Mouse (Mus musculus): ENCODE measurements at regions not wholly inside any gene's neighbourhood (a gene's known extent, or its start where the extent isn't known, plus 50 kb on each side); places are given as distances from the start of the nearest gene placed in this dataset.

DNA sequence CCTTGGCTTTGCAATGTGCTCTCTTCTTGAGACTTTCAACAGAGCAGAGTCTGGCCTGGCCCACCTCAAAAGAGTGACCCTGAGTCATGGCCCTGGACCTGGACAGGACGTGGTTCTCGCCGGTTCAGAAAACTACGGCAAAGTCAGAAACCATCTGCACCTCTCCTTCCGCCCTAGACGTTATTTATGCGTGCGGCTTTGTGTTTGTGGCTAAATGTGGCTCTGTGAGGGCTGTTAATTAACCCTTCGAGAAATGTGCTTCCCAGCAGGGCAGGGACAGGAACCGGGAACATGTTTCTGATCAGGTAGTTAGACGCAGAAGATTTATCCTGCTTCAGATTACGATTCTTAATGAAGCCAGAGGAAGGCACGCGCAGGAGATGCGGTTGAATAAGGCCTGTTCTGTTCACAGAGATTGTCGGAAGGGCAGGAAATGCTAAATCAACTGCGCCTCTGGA, 137.6 kb upstream of the Haao start:
- Histone ChIP-seq H3K4me1 (replicated peaks; ENCODE audit: control insufficient read depth, insufficient read depth, low read length) (peaks cover 86% of the 10 kb centered on the region), H3K27ac (ENCODE audit: low read length) (peak overlapping the region; percentile 99), H3K9ac (ENCODE audit: low read length) (peak overlapping the region; percentile 27; the same call in 1 of the 2 replicates), H3K27me3 (ENCODE audit: control insufficient read depth, insufficient read depth, low read depth, low read length) (no peaks in the 10 kb centered on the region), H3K4me3 (ENCODE audit: low read length) (no peak overlapping the region), H3K4me2 (ENCODE audit: low read depth, low read length) (no peak overlapping the region), H3K36me3 (ENCODE audit: control insufficient read depth, insufficient read depth, low read length) (no peaks in the 10 kb centered on the region), H3K9me3 (ENCODE audit: control insufficient read depth, low read length) (no peaks in the 10 kb centered on the region)
- ATAC-seq (ENCODE audit: low read depth): no peak
- WGBS: 63% methylated on average over 17 of the region's 17 CpGs

GRCm38 (mm10) chr17:83983837-83984388, 136.2 kb upstream of the Haao start:
- ATAC-seq (ENCODE audit: low read depth): peak; percentile 12
- no peak overlapping the region for H3K4me2 ChIP-seq (ENCODE audit: low read depth, low read length)
- 79% methylated on average over 9 of the region's 9 CpGs for WGBS
- H3K9me3 ChIP-seq (ENCODE audit: control insufficient read depth, low read length): no peaks in the 10 kb centered on the region
- no peak overlapping the region for H3K4me3 ChIP-seq (ENCODE audit: low read length)
- H3K27me3 ChIP-seq (ENCODE audit: control insufficient read depth, insufficient read depth, low read depth, low read length): no peaks in the 10 kb centered on the region
- H3K36me3 ChIP-seq (ENCODE audit: control insufficient read depth, insufficient read depth, low read length): no peaks in the 10 kb centered on the region
- peak overlapping the region; percentile 99 for H3K27ac ChIP-seq (ENCODE audit: low read length)
- H3K9ac ChIP-seq (ENCODE audit: low read length): 0 out of 2 replicates have a peak overlapping the region, but pooled peaks have one; percentile 9
- peaks cover 84% of the 10 kb centered on the region for H3K4me1 ChIP-seq (replicated peaks; ENCODE audit: control insufficient read depth, insufficient read depth, low read length)

DNA sequence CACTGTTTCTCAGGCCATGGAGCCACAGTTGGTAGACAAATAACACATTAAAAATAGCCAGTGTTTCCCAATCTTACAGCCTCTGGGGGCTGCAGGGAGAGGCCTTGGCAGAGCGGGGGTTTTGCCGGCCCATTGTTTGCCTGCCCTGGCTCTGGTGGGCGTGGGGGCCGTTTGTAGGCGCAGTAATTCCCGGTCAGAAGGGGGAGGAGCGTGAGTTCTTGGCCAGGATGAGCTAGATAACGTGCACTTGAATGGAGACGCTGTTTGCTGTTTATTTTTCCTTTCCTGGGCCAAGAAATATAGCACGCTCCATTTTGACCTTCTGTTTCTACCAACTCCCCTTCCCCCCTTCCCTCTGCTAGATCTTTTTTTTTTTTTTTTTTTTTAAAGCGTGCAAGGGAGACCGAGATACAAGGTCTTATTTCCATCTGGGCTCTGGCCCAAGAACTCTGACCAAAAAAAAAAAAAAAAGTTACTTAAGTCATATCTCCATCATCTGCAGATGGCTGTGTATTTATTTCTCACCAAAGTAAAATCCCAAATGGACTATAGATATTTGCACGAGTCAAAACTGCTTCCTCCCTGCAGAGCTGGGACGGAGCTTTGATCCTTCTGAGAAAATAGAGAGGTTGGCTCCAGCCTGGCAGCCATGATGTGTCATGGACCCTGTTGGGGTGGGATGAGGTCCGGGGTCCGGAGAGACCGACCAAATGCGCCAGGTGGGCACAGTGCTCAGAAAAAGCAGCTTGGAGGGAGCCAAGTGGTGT, 135.5 kb upstream of the Haao start:
- H3K4me2 ChIP-seq (ENCODE audit: low read depth, low read length): no peak overlapping the region

GRCm38 (mm10) chr17:83982700-83983069, 134.9 kb upstream of the Haao start:
- Histone ChIP-seq H3K9ac (ENCODE audit: low read length) (peak overlapping the region; percentile 67), H3K4me1 (replicated peaks; ENCODE audit: control insufficient read depth, insufficient read depth, low read length) (peaks cover 76% of the 10 kb centered on the region), H3K27ac (ENCODE audit: low read length) (peak overlapping the region; percentile 99), H3K9me3 (ENCODE audit: control insufficient read depth, low read length) (no peaks in the 10 kb centered on the region), H3K36me3 (ENCODE audit: control insufficient read depth, insufficient read depth, low read length) (no peaks in the 10 kb centered on the region), H3K27me3 (ENCODE audit: control insufficient read depth, insufficient read depth, low read depth, low read length) (no peaks in the 10 kb centered on the region), H3K4me2 (ENCODE audit: low read depth, low read length) (0 out of 2 replicates have a peak overlapping the region, but pooled peaks have one; percentile 25), H3K4me3 (ENCODE audit: low read length) (no peak overlapping the region)
- ATAC-seq (ENCODE audit: low read depth): no peak; the same call in none of the 2 replicates
- WGBS: 33% methylated on average over 8 of the region's 8 CpGs

More for the DNA sequence above, 135.5 kb upstream of the Haao start:
- no peaks in the 10 kb centered on the region for H3K9me3 ChIP-seq (ENCODE audit: control insufficient read depth, low read length)
- 14% methylated on average over 18 of the region's 18 CpGs for WGBS
- no peak overlapping the region for H3K4me3 ChIP-seq (ENCODE audit: low read length)
- H3K36me3 ChIP-seq (ENCODE audit: control insufficient read depth, insufficient read depth, low read length): no peaks in the 10 kb centered on the region
- peak overlapping the region; percentile 99 for H3K27ac ChIP-seq (ENCODE audit: low read length)
- peaks cover 81% of the 10 kb centered on the region for H3K4me1 ChIP-seq (replicated peaks; ENCODE audit: control insufficient read depth, insufficient read depth, low read length)
- H3K27me3 ChIP-seq (ENCODE audit: control insufficient read depth, insufficient read depth, low read depth, low read length): no peaks in the 10 kb centered on the region
- peak overlapping the region; percentile 67 for H3K9ac ChIP-seq (ENCODE audit: low read length)
- ATAC-seq (ENCODE audit: low read depth): peak; percentile 86

- Histone ChIP-seq H3K27ac (ENCODE audit: low read length) (peak overlapping the region; percentile 33), H3K36me3 (ENCODE audit: control insufficient read depth, insufficient read depth, low read length) (no peaks in the 10 kb centered on the region), H3K27me3 (ENCODE audit: control insufficient read depth, insufficient read depth, low read depth, low read length) (no peaks in the 10 kb centered on the region), H3K9me3 (ENCODE audit: control insufficient read depth, low read length) (no peaks in the 10 kb centered on the region), H3K4me3 (ENCODE audit: low read length) (no peak overlapping the region), H3K4me2 (ENCODE audit: low read depth, low read length) (no peak overlapping the region), H3K4me1 (replicated peaks; ENCODE audit: control insufficient read depth, insufficient read depth, low read length) (peaks cover 47% of the 10 kb centered on the region), H3K9ac (ENCODE audit: low read length) (no peak overlapping the region)
- WGBS: 57% methylated on average over 7 of the region's 7 CpGs
- no peak for ATAC-seq (ENCODE audit: low read depth)
Observed at GRCm38 (mm10) chr17:83978858-83979470, 131.2 kb upstream of the Haao start.

- Histone ChIP-seq H3K27me3 (ENCODE audit: control insufficient read depth, insufficient read depth, low read depth, low read length) (no peaks in the 10 kb centered on the region), H3K27ac (ENCODE audit: low read length) (peak overlapping the region; percentile 57), H3K4me3 (ENCODE audit: low read length) (no peak overlapping the region), H3K36me3 (ENCODE audit: control insufficient read depth, insufficient read depth, low read length) (no peaks in the 10 kb centered on the region), H3K9me3 (ENCODE audit: control insufficient read depth, low read length) (no peaks in the 10 kb centered on the region), H3K4me2 (ENCODE audit: low read depth, low read length) (no peak overlapping the region), H3K4me1 (replicated peaks; ENCODE audit: control insufficient read depth, insufficient read depth, low read length) (peaks cover 42% of the 10 kb centered on the region), H3K9ac (ENCODE audit: low read length) (no peak overlapping the region)
- ATAC-seq (ENCODE audit: low read depth): no peak
- 78% methylated on average over 11 of the region's 11 CpGs for WGBS
Observed at GRCm38 (mm10) chr17:83977725-83978124, 130.0 kb upstream of the Haao start.

- H3K9ac ChIP-seq (ENCODE audit: low read length): no peak overlapping the region
- H3K4me1 ChIP-seq (replicated peaks; ENCODE audit: control insufficient read depth, insufficient read depth, low read length): peaks cover 30% of the 10 kb centered on the region
- no peaks in the 10 kb centered on the region for H3K36me3 ChIP-seq (ENCODE audit: control insufficient read depth, insufficient read depth, low read length)
- ATAC-seq (ENCODE audit: low read depth): no peak
- no peak overlapping the region for H3K4me2 ChIP-seq (ENCODE audit: low read depth, low read length)
- H3K27ac ChIP-seq (ENCODE audit: low read length): no peak overlapping the region
- H3K27me3 ChIP-seq (ENCODE audit: control insufficient read depth, insufficient read depth, low read depth, low read length): no peaks in the 10 kb centered on the region
- no peaks in the 10 kb centered on the region for H3K9me3 ChIP-seq (ENCODE audit: control insufficient read depth, low read length)
- 82% methylated on average over 7 of the region's 7 CpGs for WGBS
- no peak overlapping the region for H3K4me3 ChIP-seq (ENCODE audit: low read length)
Observed at GRCm38 (mm10) chr17:83975813-83976212, 128.1 kb upstream of the Haao start.

DNA sequence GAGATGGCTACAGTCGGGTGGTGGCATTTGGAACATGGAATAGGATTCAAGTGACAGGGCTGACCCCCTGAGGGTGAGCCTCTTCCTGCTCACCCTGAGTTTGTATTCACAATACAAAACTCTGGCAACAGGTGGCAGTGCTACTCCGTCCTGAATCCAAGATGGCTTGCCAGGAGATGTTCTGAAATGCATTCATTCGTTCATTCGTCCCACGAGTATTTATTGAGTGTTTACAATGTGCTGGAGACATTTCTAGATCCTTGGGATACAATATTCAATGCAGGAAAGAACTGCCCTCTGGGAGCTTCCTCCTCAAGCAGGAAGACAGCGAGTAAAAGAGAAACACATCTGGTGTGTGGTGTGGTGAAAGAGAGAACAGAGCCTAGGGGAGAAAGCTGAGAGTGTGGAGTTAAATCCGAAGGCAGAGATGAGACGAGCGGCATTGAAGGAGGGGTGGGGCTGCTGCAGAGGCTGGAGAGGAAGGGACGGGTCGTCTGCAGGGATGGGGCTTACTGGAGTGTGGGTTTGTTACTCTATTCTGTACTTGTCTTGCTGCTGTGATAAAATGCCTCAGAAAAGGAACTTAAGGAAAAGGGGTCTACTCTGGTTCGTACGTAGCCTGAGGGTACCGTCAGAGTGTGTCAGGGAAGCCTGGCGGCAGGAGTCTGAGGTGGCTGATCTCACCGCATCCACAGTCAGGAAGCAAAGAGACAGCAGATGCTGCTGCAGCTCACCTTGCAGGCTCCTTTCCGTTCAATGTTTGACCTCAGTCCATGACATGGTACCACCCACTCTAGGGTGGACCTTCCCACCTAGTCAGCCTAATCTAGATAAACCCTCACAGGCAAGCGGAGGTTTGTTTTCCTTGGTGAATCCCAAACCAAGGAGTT, 125.9 kb upstream of the Haao start:
- no peak overlapping the region for H3K9ac ChIP-seq (ENCODE audit: low read length)
- no peak overlapping the region for H3K4me3 ChIP-seq (ENCODE audit: low read length)
- peaks cover 16% of the 10 kb centered on the region for H3K4me1 ChIP-seq (replicated peaks; ENCODE audit: control insufficient read depth, insufficient read depth, low read length)
- H3K36me3 ChIP-seq (ENCODE audit: control insufficient read depth, insufficient read depth, low read length): no peaks in the 10 kb centered on the region
- 22% methylated on average over 18 of the region's 18 CpGs for WGBS
- H3K9me3 ChIP-seq (ENCODE audit: control insufficient read depth, low read length): no peaks in the 10 kb centered on the region
- H3K27ac ChIP-seq (ENCODE audit: low read length): peak overlapping the region; percentile 39
- H3K4me2 ChIP-seq (ENCODE audit: low read depth, low read length): peak overlapping the region; percentile 32
- peak; percentile 34 for ATAC-seq (ENCODE audit: low read depth)
- no peaks in the 10 kb centered on the region for H3K27me3 ChIP-seq (ENCODE audit: control insufficient read depth, insufficient read depth, low read depth, low read length)
